Mouse (Mus musculus) right cerebral cortex, postnatal 25 days (tissue): ENCODE data around the gene Akap12.

Source experiments
- DNase-seq: peaks from one replicate; pipeline ENCODE4 v3.0.0; 2022

Akap12 gene

DNA sequence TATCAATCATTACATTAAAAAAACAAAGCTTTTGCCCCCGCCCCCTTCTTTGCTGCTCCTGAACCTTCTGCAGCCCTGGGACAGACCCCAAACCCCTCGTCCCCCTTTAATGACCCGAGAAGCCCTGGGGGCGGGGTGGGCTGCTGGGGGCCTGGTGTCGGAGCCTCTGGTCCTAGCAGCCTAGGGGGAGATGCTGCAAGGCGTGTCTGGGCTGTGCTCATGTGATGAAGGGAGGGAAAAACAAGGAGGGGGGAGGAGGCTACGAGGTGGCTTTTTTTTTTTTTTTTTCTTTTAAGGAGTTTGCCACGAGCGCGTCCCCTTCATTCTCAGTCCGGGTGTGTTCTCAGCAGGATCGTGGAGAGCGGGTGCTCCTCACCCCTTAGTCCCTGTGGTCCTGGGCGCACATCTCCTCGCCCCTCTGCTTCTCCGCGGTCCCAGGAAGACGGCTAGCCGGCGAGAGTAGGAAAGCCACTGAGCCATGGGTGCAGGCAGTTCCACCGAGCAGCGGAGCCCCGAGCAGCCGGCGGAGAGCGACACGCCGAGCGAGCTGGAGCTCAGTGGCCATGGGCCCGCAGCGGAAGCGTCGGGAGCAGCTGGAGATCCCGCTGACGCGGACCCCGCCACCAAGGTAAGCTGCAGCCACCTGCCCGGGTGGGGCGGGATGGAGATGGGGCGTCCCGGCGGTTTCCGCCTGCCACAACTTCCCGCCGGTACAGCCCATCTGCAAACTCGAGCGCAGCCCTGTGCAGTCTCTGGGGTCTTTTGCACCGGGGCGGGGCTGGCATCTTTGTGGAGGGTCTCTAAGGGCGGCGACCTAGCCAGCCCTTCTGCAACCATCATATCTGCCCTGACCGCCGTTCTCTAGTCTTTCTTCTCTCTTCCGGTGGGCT lies at the start of gene Akap12:
TSS of gene Akap12 (plus strand) at position 340 of the 890 bp plus-strand sequence.
- DNase-seq, result peak; percentile 50

DNA sequence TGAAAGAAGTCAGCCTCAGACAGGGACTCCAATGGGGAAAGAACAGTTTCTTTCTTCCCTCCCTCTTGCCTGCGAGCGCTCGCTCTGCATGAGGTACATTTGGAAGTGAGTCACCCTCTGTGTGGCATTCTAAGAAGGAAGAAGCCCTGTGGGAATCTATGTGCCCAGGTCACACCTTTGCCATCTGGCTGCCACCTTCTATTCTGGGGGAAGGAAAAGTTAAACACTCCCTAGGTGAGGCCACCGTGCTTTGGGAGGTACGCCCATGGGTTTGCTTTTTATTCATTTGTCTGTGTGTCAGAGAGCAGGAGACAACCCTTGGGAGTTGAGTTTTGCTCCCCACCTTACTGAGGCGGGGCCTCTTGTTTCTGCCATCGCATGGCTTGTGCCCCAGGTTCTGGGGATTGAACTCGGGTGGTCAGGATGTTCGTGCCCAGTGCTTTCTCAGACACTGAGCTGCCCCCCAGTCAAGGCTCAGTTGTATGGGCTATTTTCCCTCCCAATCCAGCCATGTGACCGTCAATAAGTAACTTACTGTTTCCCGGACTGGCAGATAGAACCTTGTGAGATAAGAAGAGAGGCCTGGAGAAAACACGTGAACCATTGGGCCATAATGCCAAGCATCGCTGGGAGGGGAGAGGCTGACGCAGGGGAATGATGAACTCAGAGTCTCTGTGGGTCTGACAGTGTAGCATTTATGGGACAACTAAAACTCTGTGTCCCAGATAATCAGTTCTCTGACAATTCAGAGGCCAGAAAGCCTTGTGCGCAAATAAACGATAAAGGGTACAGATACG lies 35.4 kb upstream of the Akap12 start:
- no peak for DNase-seq

DNA sequence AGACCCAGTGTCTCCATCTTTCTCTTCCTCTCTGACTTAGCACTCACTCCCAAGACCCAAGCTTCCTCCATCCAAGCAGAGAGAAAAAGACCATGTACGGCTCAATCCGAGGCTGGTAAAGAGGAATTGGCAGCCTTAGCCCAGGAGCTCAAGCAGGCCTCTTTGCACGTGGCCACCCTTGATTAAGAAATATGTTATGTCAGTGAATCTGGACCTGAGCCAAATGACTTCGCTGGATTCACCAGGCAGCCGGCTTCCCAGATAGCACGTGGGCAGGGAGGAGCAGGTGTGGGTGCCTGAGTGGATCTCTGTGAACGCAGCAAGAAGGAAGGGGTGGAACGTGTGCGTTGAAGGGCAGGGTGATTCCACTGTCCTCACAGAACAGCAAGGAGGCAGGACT lies 33.1 kb upstream of the Akap12 start:
- peak; percentile 14 for DNase-seq

DNA sequence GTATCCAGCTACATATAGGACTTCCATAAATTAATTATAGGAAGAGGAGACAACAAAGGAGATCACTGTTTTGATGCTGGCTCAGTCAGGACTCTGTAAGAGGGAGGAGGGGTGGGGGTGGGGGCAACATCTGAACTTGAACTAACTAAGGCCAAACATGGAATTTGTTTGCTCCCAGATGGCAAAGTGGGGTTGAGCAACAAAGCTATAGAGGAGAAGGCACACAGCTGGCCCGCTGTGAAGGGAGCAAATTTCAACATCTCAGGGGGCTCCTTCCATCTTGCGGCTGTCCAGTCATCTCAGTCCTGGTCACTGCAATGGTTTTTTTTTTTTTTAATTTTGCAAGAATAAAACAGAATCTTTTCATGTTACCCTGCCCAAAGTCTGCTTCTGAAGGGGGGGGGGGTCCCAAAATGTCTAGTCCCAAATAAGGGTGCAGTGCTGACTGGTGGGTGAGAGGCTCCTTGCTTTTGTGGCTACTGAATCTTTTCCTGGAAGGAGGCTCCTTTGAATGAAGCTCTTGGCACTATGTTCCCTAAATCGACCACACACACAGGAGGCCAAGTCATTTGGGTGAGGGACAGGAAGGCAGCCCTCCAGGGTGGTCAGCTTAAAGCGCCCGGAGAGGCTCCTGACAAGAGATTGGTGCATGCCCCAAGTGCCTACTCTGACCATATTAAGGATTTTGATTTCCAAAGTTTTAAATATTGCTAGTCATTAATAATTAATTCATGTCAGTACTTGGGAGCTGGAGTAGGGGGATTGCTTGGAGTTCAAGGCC lies 26.2 kb upstream of the Akap12 start:
- DNase-seq, result no peak

DNA sequence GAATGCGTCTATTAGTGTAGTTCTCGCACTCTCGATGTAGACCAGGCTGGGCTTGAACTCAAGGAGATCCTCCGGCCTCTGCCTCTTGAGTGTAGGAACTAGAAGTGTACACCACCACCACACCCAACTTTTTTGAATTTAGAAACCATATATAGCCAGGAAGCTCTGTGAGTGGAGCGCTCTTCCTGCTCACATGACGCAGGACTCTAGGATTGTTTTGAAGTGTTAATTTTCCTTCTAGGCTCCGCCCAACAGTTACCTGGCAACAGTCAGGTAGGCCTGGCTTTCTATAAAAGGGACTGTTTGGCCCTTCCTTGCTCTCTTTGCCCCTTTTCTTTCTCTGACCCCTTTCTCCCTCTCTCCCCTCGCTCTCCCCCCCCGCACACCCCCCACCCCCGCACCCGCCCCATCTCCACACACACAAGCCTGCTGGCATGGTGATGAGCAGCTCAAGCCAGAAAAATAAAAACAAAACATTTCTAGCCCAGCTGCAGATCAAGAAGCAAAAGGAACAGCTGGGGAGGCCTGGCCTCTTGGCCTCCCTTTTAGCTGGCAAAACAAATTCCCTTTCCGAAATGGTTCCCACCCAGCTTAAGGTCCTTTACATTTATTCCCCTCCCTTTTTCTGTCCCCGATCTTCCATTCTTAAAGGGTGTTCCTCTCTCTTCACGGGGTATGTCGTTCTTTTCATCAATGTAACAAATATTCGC lies 22.4 kb upstream of the Akap12 start:
- no peak for DNase-seq

DNA sequence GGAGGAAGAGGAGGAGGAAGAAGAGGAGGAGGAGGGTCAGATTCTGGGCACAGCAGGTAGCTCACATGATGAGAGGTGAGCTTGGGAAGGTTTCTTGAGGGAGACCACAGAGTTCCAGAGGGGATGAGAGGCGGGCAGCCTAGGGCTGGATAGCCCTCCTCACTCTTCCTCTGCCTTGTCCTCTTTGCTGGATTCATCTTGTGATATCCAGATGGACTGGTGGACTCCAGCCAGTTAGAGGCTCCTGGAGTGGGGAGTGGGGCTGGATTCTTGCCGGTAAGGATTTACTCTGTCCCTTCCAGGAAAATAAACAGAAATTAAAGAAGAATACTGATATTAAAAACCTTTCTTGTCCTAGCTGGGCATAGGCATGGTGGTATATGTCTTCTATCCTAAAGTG lies 20.4 kb upstream of the Akap12 start:
- no peak for DNase-seq

DNA sequence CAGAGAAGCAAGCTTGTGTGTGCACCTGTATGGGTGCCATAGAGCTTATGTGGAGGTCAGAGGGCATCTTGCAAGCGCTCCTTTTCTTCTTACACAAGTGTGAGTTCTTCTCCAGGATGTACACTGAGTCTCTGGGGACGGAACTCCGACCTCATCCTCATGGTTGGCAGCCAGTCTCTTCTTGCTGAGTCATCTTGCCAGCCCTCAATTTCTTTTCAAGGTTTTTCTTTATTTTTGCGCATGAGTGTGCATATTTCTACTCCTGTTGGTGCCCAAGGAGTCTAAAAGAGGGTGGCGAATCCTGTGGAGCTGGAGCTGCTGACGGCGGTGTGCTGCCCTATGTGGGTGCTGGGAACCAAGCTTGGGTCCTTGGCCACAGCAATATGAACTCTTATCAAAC lies 19.8 kb upstream of the Akap12 start:
- no peak for DNase-seq

DNA sequence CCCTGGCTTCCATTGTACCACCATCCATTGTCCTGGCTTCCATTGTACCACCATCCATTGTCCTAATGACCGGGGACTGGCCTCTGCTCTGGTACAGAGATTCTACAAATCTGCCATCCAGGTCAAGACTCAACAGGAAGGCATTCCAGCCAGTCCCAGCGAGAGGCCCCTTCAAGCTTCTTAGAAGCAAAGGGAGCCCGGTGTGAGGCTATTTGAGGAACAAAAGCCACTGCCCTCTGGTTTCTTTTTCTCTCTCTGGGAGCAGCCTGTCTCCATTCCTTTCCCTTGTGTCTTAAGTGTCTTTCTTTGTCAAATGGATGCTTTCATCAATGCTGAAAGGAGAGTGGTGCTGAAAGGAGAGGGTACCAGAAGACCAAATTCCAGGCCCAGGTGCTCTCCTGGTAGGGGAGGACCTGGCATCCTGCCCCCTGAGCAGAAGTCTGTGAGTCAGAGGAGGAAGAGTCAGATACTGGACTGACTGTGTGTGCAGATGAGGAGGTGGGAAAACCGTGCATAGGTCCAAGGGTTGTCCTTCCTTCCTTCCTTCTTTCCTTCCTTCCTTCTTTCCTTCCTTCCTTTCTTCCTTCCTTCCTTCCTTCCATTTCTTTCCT lies 16.8 kb upstream of the Akap12 start:
- DNase-seq, result no peak

DNA sequence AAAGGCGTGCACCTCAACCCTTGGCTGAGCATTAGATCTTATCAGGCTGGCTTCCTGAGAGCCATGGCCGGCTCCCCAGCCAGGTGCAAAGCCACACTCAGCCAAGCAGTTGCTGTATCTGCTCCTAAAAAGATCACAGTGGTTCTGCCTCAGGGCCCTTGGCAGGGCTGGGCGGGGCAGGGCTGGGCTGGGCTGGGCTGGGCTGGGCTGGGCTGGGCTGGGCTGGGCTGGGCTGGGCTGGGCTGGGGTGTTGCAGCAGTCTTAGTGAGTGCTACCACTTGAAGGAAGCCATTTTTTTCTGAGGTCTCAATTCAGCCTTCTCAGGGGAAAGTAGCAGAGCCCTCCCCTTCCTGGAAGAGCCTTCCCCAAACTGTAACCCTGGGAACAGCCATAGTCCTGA lies 15.5 kb upstream of the Akap12 start:
- no peak for DNase-seq

DNA sequence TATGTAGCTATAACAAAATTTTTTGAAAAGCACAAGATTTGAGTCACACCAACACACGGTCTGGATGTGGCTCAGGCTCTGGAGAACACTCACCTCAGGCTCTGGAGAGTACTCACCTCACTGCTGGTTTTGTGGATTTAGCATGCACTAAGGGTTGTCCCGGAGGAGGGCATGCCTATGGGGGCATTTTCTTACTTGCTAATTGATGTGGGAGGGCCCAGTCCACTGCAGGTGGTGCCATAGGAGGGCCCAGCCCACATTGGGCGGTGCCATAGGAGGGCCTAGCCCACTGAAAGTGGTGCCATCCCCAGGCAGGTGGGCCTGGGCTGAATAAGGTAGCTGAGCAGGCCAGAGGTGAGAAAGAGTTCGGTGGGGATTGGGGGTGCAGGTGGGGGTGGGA lies 12.6 kb upstream of the Akap12 start:
- no peak for DNase-seq

DNA sequence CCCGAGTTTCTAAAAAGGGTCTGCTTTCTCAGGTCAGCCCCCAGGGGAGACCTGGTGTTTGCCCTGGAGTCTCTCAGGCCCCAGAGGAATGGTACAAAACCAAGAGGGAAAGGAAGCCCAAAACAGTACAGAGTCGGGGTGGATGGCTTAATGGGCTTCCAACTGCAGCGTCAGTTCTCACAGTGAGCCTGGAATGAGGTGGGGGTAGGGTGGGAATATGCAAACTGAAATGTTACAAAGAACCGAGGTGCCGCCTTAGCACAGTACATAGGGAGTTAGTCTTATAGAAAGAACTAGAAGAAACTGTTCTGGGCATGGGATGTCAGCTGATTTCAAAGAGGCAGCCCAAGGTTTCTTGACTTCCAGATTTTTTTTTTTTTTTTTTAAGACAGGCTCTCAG lies 11.7 kb upstream of the Akap12 start:
- no peak for DNase-seq

DNA sequence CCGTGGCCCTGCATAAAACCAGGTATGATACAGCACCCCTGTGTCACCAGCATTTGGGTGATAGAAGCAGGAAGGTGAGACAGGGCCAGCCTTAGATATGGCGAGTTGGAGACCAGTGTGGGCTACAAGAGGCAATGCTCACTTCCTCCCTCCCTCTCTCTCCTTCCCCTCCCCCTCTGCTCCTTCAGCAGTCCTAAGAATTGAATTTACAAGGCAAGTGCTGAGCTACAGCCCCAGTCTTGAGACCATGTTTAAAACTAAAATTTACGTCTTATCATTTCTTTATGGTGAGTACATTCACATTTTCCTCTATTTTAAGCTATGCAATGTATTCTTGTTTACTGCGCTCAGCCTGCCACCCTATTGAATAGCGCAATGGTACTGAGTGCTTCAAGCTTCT lies 5.3 kb upstream of the Akap12 start:
- no peak for DNase-seq

DNA sequence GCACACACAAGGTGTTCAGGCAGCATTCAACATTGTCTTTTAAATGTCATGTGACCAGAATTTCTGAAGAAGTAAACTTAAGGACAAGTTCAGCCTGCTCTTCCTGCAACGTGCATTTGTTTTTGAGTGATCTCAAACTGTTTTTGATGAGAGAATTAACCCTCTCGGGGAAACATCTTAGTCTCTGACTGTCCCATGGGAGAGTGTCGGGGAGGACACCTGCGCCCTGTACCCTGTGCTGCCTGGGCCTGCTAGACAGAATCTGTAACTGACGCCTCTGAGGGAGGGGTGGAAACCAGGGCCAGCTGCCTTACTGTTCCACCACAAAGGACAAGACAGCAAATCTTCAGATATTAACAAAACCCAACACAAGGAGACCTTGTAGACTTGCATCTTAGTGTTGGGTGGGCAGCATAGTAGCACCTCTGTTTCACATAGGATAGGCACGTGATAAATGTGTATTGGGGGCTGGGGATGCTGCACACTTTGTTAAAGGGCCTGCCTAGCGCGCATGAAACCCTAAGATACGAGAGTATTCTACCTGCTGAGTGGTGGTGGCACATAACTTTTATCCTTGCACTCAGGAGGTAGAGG lies 4.7 kb upstream of the Akap12 start:
- DNase-seq, result no peak

DNA sequence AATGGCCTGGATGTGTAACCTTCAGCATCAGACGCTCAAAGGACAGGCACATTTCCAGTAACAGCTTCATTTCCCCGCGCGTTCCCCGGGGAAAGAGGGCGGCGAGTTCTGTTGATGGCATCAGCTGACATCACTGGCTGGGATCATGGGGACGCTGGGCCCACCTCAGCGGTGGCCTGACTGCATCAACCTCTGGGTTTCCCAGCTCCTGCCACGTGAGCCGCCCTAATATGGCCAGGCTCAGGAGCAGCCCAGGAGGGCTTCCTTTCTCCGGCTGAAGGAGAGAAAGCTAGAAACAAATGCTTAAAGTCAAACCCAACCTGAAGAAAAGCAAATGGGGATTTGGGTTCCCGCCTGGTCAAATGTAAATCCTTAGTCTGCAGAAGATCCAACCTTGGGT lies 539 bp upstream of the Akap12 start:
- DNase-seq, result peak; percentile 40

DNA sequence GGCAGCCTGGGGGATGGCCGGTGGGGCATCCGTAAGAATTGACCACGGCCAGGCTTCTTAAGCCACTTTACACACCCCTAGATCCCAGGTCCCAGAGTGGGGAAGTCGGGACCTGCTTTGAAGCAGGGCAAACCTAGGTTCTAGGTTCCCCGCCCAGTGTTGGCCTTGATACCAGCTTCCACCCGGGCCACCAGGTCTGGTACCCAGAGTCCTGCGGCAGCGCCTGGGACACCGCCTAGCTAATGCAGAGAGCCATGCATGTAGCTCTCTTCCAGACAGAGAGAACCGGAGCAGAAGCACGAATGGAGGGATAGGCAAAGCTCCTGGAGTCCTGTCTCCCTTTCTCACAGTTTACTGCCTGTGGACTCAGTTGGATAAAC lies 741 bp downstream of the Akap12 start:
- DNase-seq, result peak; percentile 26

DNA sequence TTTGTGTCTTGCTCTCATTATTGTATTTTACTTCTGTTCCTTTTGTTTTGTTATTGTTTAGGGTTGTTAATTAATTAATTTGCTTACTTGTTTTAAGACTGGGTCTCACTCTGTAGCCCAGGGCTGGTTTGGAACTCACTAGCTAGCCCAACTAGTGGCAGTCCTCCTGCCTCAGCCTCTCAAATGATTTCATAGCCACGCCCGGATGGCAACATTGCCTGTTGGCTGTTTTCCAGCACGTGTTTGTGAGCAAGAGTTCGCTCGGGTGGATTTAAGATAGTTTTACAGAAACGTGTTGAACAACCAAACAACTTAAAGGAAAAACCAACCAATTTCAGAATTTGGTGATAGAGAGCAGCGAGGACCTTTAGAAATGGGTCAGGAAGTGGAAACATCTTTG lies 1.3 kb downstream of the Akap12 start:
- DNase-seq, result no peak

DNA sequence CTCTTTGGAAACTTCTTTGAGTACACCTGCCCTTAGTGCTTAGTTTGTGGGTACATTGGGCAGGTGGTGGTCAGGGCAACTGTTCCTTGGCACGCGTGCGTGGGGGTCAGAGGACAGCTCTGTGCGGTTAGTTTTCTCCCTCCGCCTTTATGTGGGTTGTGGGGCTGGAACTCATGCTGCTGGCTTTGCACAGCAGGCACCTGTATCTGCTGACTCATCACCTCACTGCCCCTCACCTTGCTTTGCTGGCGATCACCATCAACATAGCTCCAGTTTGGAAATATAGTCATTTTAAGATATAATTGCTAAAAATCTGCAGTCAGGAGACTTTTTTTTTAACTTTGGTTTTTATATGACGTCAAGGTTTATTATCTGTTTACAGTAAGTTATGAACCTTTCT lies 2.0 kb downstream of the Akap12 start:
- no peak for DNase-seq

DNA sequence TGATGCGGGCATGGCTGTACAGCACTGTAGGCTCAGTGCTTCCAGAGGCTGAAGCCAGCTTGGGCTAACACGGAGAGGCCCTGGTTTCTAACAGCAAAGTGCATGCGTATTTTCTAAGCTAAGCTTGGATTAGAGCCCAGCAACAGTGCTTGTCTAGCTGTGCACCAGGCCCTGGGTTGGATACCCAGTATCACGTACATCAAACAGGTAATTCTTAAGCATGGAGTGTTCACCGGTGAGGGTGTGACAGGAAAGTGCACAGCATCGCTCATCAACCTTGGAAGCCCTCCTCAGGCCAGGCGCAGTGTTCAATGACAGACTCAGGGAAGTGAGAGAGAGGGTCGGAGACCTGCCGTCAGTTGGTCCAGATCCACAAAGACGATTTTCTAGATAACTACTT lies 9.4 kb downstream of the Akap12 start:
- no peak for DNase-seq

DNA sequence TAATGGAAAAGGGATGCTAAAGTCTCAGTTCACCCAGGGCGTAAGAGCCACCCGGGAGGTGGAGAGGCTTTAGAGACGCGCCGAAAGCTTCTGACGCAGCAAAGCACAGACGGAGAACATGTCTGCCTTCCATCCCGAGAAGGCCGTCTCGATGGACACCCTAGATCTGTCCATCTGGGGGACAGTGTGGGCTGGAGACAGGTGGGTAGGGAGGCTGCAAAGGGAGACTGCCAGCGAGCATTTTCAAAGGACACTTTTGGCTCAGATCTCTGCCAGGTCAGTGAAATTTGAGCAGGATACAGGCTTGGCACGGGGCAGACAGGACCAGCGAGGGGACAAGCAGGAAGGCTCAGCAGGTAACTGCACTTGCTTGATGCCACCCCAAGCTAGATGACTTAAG lies 9.9 kb downstream of the Akap12 start:
- no peak for DNase-seq

DNA sequence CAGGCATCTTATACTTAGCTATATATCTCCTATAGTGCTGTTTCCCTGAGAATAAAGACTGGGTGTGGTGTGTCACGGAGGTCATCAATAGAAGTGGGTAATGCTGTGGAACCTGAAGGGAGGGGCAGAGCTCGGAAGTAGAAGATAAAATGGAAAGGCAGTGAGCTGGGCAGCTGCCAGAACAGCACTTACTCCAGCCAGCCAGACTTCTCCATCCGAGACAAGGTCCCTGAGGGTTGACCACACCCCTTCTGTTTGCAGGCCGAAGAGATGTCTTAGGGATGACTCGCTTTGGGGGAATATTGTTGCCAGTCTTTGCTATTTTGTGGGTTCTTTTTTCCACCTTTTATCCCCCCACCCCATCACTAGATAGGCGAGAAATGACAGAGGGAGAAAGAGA lies 11.9 kb downstream of the Akap12 start:
- DNase-seq, result no peak

DNA sequence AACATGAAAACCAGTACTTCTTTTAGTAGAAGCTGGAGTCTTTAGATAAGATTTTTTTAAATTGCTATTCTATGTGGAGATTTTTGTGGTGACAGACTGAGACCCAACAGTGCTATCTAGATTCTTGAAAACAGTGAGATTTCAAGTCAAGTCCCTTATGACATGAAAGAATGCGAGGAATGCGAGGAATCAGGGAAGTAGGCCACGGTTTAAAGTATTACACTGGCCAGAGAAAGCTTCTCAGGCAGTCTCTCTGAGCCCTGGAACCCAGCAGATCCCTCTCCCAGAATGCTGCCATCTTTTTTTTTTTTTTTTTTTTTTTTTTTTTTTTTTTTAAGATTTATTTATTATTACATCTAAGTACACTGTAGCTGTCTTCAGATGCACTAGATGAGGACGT lies 16.2 kb downstream of the Akap12 start:
- no peak for DNase-seq

DNA sequence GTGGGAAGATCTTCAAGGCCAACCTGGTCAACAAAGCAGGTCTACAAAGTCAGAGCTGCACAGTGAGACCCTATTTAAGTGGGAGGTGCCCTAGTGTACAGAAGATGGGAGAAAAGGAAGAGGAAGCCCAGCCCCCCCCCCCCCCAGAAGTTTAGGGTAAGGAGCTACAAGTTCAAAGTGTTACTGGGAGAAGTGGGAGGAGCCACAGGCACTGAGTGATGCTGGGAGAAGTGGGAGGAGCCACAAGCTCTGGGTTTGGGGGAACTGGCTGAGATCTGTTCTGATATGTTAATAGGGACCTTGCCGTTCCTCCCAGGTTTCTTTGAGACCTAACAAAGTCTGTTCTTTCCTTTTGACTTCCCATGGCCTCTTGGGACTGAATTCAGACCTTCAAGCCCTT lies 18.6 kb downstream of the Akap12 start:
- no peak for DNase-seq
